Mouse (Mus musculus) hindbrain, embryonic 14.5 days (tissue): ENCODE data around the gene Trmt13. TPM values are rescaled to one million over a fixed set of nuclear protein-coding genes. Genes with fewer than 3 reads are reported as not detected.
"Not testable (repeated sequence)": the region's sequence is repeated elsewhere in the genome, so short reads cannot be mapped to it uniquely, and the experiment has no call there.

Experiments used
- ATAC-seq: fragments of 200-750 bp; cut with Nextera tagmentation; 2 replicates; pipeline ENCODE4 v1.8.0; 2017; ENCODE audit warnings: moderate number of reproducible peaks, mild to moderate bottlenecking, moderate TSS enrichment, moderate library complexity; ENCODE audit not compliant: low FRiP score
- DNase-seq: peaks from one replicate; pipeline ENCODE4 v3.0.0-alpha.2; 2015; ENCODE audit warnings: low spot score
- H3K27ac ChIP-seq: fragments of 300-500 bp; sonication (generic); 2 replicates; pipeline ENCODE4 v1.5.1; 2014; ENCODE audit warnings: mild to moderate bottlenecking, moderate library complexity
- H3K27me3 ChIP-seq: fragments of 300-500 bp; sonication (generic); 2 replicates; pipeline ENCODE4 v1.6.1; 2014; ENCODE audit warnings: mild to moderate bottlenecking, low read length, mixed read lengths; ENCODE audit not compliant: control insufficient read depth, insufficient read depth
- H3K36me3 ChIP-seq: fragments of 300-500 bp; sonication (generic); replicated peaks from 2 replicates; pipeline ENCODE4 v1.6.1; 2014; ENCODE audit not compliant: control insufficient read depth, insufficient read depth
- H3K4me1 ChIP-seq: fragments of 300-500 bp; sonication (generic); replicated peaks from 2 replicates; pipeline ENCODE4 v1.6.1; 2014; ENCODE audit warnings: antibody characterized with exemption, low read length, mixed read lengths; ENCODE audit not compliant: control insufficient read depth, insufficient read depth
- H3K4me2 ChIP-seq: fragments of 300-500 bp; sonication (generic); replicated peaks from 2 replicates; pipeline ENCODE4 v1.6.1; 2014; ENCODE audit warnings: mild to moderate bottlenecking, moderate library complexity
- H3K4me3 ChIP-seq: fragments of 300-500 bp; sonication (generic); replicated peaks from 2 replicates; pipeline ENCODE4 v1.5.1; 2014; ENCODE audit warnings: mild to moderate bottlenecking, low read length
- H3K9ac ChIP-seq: fragments of 300-500 bp; sonication (generic); 2 replicates; pipeline ENCODE4 v1.6.1; 2014
- H3K9me3 ChIP-seq: fragments of 300-500 bp; sonication (generic); 2 replicates; pipeline ENCODE4 v1.6.1; 2016; ENCODE audit warnings: low read length; ENCODE audit not compliant: control insufficient read depth
- WGBS: fragments of 180-500 bp; shearing (Covaris S2); extraction: QIAGEN DNeasy Blood & Tissue Kit; methylation state at CpG from one replicate; pipeline ENCODE4 v1.1.7; 2014; 5-methylcytosine and 5-hydroxymethylcytosine counted together
- polyA plus RNA-seq: library from polyadenylated mRNA; unstranded; fragments of >200 nt; fragmentation: Nextera tagmentation; extraction: Ambion mirVana; gene quantifications from 2 replicates; pipeline ENCODE4 v1.2.1, GENCODE M21; 2014

Gene Trmt13
- polyA plus RNA-seq, 1 experiment from 2014 or later: 24.5 TPM

GRCm38 (mm10) chr3:116577286-116577685, 37.1 kb downstream of the Trmt13 start:
- no peak for ATAC-seq
- H3K27ac ChIP-seq: no peak overlapping the region
- peaks cover 25% of the 10 kb centered on the region for H3K36me3 ChIP-seq
- no peak for DNase-seq
- H3K9me3 ChIP-seq: no peaks in the 10 kb centered on the region
- H3K27me3 ChIP-seq: no peaks in the 10 kb centered on the region
- H3K4me3 ChIP-seq: no peak overlapping the region
- WGBS: 72% methylated on average over 3 of the region's 3 CpGs
- H3K9ac ChIP-seq: no peak overlapping the region
- H3K4me1 ChIP-seq: no peaks in the 10 kb centered on the region
- no peak overlapping the region for H3K4me2 ChIP-seq

GRCm38 (mm10) chr3:116570628-116571027, 43.8 kb downstream of the Trmt13 start:
- WGBS: 80% methylated on average over 2 of the region's 2 CpGs
- Histone ChIP-seq H3K27ac (no peak overlapping the region), H3K4me2 (no peak overlapping the region), H3K27me3 (no peaks in the 10 kb centered on the region), H3K36me3 (no peaks in the 10 kb centered on the region), H3K4me3 (no peak overlapping the region), H3K9ac (no peak overlapping the region), H3K4me1 (no peaks in the 10 kb centered on the region), H3K9me3 (no peaks in the 10 kb centered on the region)
- no peak for DNase-seq
- no peak for ATAC-seq

DNA sequence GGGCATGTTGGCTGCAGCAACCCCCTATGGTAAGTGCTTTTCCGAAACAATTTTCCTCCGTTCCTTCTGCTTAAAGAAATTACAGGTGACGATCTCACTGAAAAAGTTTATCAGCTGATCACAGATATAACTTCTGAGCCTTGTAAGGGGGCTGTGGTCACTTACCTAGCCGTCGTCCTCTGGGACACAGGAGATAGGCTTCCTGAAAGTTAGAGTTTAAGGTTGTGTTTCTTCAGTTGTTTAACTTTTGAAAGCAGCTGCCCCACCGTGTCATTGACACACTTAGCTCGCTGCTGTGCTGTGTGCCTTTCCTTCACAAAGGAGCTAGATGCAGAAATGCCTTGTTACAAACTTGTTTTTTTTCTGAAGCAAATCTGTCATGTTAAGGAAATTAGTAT, 51.3 kb downstream of the Trmt13 start:
- WGBS: 82% methylated on average over 7 of the region's 7 CpGs
- no peaks in the 10 kb centered on the region for H3K36me3 ChIP-seq

DNA sequence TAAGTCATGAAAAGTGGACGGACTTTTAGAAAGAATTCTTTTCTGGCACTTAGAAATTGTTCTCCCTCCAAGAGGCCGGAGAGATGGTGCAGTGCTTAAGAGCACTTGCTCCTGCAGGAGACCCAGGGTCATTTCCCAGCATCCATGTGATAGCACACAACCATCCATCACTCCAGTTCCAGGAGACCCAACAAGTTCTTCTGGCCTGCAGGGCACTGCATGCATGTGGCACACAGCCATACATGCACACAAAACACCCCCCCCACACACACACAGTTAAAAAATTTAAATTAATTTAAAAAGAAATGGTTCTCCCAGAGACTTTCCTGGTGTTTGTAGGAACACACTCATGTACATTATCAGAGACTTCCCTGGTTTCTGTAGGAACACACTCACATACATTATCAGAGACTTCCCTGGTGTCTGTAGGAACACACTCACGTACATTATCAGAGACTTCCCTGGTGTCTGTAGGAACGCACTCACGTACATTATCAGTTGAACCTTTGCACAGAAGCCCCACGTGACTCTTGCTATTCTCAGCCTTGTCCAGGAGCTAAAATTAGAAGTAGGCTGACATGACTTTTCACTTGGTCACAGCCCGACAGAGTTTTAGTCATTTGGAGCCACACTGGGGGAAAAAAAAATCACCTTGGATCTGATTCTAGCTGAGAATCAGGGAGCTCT, 51.8 kb downstream of the Trmt13 start, which contains the start of gene Lrrc39:
Gene Lrrc39, plus strand, starts transcription at position 566 of the 687 bp plus-strand sequence.
- no peaks in the 10 kb centered on the region for H3K4me1 ChIP-seq
- ATAC-seq: no peak
- H3K4me3 ChIP-seq: no peak within 1 kb of the TSS
- H3K9me3 ChIP-seq: no peaks in the 10 kb centered on the region
- no peak for DNase-seq
- no peak within 1 kb of the TSS for H3K4me2 ChIP-seq
- no peak within 1 kb of the TSS for H3K9ac ChIP-seq
- H3K27me3 ChIP-seq: no peaks in the 10 kb centered on the region
- H3K27ac ChIP-seq: no peak within 1 kb of the TSS
- WGBS: 88% methylated on average over 7 of the region's 7 CpGs
- no peaks in the 10 kb centered on the region for H3K36me3 ChIP-seq

More for the DNA sequence above, 51.3 kb downstream of the Trmt13 start:
- Histone ChIP-seq H3K9ac (no peak overlapping the region), H3K4me3 (no peak overlapping the region), H3K27ac (no peak overlapping the region), H3K4me2 (no peak overlapping the region), H3K27me3 (no peaks in the 10 kb centered on the region), H3K9me3 (no peaks in the 10 kb centered on the region), H3K4me1 (no peaks in the 10 kb centered on the region)
- no peak for DNase-seq
- no peak for ATAC-seq

DNA sequence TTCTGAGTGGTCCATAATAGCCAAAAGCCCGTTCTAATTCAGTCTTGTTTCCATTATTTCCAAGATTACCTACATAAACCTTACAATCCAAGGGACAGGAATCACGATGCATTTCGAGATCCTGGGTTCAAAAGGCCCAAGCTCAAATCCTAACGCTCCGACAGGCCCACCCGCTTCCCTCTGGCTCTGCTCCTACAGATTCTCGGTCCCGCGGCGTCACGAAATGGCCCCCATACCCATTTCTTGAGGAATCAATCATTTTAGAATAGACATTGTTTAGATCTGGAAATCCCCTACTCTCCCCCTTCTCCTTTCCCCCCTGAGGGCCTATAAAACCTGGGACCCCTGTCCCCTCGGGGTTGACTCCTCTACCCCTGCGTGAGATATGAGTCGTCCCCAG, 53.1 kb downstream of the Trmt13 start:
- not testable (repeated sequence) for ATAC-seq, H3K9ac ChIP-seq, H3K27ac ChIP-seq, H3K4me3 ChIP-seq, H3K4me1 ChIP-seq, H3K36me3 ChIP-seq, DNase-seq, H3K4me2 ChIP-seq, H3K27me3 ChIP-seq, H3K9me3 ChIP-seq
- 96% methylated on average over 13 of the region's 14 CpGs for WGBS

DNA sequence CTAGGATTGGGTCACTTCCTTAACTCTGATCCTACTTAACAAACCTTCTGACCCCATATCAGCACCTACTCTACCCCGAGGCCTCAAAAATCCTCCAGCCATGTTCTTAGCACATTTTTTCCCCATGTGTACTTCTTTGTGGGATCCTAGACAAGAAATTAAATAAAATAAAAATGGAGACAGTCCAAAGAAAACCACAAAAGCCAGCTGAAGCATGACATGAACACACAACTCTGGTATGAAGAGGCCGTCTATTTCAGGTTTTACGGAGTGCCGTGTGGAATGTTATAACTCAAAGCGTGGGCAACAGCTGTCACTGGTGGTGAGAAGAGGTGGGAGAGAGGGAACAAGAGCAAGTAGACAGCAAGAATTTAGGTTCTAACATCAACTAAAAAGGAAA, 63.0 kb downstream of the Trmt13 start:
- DNase-seq (no peak), ATAC-seq (no peak)
- H3K4me3 ChIP-seq: no peak overlapping the region
- H3K4me2 ChIP-seq: no peak overlapping the region
- WGBS: 95% methylated on average over 5 of the region's 5 CpGs
- no peaks in the 10 kb centered on the region for H3K9me3 ChIP-seq
- peaks cover 29% of the 10 kb centered on the region for H3K36me3 ChIP-seq
- no peaks in the 10 kb centered on the region for H3K4me1 ChIP-seq
- no peaks in the 10 kb centered on the region for H3K27me3 ChIP-seq
- H3K27ac ChIP-seq: no peak overlapping the region
- H3K9ac ChIP-seq: no peak overlapping the region

DNA sequence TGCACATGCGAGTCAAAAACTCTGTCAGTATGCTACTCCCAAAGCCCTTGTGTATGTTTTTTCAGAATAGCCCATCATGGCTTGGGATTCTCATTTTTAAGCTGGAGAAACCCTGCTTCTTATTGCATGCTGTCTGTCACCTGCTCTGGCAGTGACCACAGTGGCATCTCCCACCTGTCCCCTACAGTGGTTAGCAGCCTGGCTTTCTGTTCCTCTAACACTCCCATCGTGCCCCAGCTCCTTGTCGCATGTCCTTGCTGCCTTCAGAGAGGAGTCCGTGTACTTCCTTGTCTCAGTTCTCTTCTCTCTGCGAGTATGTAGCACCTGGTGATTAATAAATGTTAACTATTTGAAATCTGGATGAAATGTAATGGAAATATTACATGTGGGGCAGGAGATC, 67.0 kb downstream of the Trmt13 start:
- no peaks in the 10 kb centered on the region for H3K27me3 ChIP-seq
- no peak overlapping the region for H3K27ac ChIP-seq
- peaks cover 63% of the 10 kb centered on the region for H3K36me3 ChIP-seq
- no peaks in the 10 kb centered on the region for H3K9me3 ChIP-seq
- no peak overlapping the region for H3K4me3 ChIP-seq
- no peaks in the 10 kb centered on the region for H3K4me1 ChIP-seq
- DNase-seq (no peak), ATAC-seq (no peak)
- H3K4me2 ChIP-seq: no peak overlapping the region
- 94% methylated on average over 5 of the region's 5 CpGs for WGBS
- H3K9ac ChIP-seq: no peak overlapping the region

DNA sequence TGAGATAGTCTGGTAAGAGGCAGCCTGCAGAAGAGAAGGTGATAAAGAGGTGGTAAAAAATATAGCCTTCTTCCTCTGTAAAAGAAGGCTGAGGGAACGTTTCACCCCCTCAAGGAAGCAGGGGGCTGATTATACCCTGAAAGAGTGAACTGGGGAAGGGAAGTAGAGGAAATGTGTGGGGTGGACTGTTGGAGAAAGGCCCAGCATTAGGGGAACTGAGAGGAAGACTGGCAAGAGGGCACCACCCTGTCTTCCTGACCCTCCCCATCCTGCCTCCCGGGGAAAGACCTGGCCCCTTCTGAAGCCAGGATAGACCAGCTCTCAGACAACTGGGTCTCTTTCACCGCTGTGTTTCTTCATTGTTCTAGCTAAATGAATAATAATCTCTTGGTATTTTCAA, 71.9 kb downstream of the Trmt13 start:
- H3K4me2 ChIP-seq: no peak overlapping the region
- no peak overlapping the region for H3K9ac ChIP-seq
- peaks cover 75% of the 10 kb centered on the region for H3K36me3 ChIP-seq
- H3K4me3 ChIP-seq: no peak overlapping the region
- no peaks in the 10 kb centered on the region for H3K27me3 ChIP-seq
- no peak overlapping the region for H3K27ac ChIP-seq
- no peaks in the 10 kb centered on the region for H3K4me1 ChIP-seq
- 87% methylated on average over 3 of the region's 3 CpGs for WGBS
- ATAC-seq (no peak), DNase-seq (no peak)
- no peaks in the 10 kb centered on the region for H3K9me3 ChIP-seq

DNA sequence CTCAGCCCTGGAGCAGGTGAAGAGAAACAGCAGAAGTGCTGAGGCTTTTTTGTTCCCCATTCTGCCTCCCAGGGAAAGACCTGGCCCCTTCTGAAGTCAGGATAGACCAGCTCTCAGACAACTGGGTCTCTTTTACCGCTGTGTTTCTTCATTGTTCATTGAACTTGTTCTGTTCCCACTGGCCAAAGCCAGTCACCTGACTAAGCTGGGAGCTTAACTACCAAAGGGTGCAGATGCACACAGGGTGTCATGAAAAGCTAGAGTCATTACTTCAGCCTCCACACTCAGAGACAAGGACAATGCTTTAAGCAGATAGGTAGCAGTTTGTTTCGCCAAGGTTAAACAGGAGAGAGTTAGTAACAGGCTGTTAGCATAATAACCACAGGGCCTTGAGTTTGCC, 72.3 kb downstream of the Trmt13 start:
- ATAC-seq (no peak), DNase-seq (no peak)
- Histone ChIP-seq H3K4me2 (no peak overlapping the region), H3K27ac (no peak overlapping the region), H3K9ac (no peak overlapping the region), H3K9me3 (no peaks in the 10 kb centered on the region), H3K27me3 (no peaks in the 10 kb centered on the region), H3K4me1 (no peaks in the 10 kb centered on the region), H3K4me3 (no peak overlapping the region), H3K36me3 (peaks cover 70% of the 10 kb centered on the region)
- 84% methylated on average over 2 of the region's 2 CpGs for WGBS

DNA sequence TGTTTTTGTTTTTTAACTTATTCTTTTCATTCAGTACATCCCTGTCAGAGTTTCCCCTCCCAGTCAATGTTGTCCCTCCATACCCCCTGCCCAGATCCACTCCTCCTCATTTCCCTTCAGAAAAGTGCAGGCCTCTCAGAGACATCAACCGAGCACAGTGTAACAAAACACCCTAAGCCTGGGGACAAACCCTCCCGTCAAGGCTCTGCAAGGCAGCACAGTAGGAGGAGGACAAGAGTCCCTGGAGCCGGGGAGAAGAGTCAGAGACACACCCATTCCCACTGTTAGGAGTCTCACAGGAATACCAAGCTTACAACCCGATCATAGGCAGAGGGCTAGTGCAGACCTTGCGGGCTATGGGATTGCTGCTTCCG, 77.2 kb downstream of the Trmt13 start:
- H3K4me2 ChIP-seq: no peak overlapping the region
- no peak for ATAC-seq
- H3K27ac ChIP-seq: no peak overlapping the region

More for the DNA sequence above, 77.2 kb downstream of the Trmt13 start:
- no peaks in the 10 kb centered on the region for H3K4me1 ChIP-seq
- H3K4me3 ChIP-seq: no peak overlapping the region
- no peak overlapping the region for H3K9ac ChIP-seq
- WGBS: 37% methylated on average over 6 of the region's 6 CpGs
- no peaks in the 10 kb centered on the region for H3K27me3 ChIP-seq
- DNase-seq: no peak
- peaks cover 58% of the 10 kb centered on the region for H3K36me3 ChIP-seq
- H3K9me3 ChIP-seq: no peaks in the 10 kb centered on the region
